Mouse (Mus musculus): Measurements from ENCODE around the gene Arid3c.
"Not testable (repeated sequence)": the region's sequence is repeated elsewhere in the genome, so short reads cannot be mapped to it uniquely, and the experiment has no call there.

The Arid3c gene

DNA sequence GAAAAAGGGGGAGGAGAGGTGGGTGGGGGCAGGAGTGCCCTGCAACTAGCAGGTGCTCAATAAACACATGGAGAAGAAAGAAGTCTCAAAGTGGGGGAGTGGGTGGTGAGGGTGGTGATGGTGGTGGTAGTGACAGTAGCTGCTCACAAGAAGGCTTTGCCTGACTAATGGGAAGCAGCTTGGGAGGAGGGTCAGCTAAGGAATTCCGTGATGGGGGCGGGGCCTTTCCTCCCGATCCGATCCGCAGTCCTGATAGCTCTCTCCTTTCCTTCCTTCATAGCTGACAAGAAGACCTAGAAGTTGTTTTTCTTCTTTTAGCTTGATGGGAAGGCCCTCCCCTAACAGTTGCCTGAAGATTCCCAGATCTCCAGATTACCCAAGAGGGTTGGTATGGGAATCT is 26.3 kb downstream of the Arid3c start:
- no peak for DNase-seq (ENCODE audit: low spot score)

DNA sequence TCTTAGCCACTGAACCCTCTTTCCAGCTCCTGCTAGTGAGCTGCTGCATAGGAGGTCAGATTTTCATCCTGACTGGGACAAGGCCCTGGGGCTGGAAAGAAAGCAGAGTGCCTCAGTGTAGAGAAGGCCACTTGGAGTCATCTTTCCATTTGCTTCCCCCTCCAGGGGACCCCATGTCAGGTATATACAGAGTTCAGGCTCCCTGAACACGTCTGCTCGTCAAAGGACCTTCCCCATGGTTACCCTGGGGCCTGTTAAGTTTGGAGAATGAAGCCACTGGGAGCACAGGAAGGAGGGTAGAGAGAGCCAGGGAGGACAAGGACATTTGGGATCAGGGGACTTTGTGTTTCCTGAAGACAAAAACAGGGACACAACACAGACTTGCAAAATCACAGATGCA is 28.7 kb downstream of the Arid3c start:
- DNase-seq (ENCODE audit: low spot score) = not testable (repeated sequence)

DNA sequence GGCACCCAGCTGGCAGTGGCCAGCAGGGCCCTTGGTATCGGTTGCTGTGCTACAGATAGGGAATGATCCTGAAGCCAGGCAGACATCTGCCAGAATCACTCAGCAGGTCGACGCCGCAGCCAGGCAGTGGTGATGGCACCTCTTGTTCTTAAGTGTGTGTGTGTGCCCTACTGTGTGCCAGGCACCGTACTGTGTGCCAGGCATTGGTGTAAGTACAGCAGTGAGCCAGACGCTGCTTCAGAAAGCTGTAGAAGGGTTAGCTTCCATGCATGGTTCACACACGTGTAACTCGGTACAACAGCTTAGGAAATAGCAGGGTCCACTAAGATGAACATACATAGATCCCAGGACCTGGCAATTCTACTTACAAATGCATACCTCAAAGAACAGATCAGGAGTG is 30.7 kb downstream of the Arid3c start:
- DNase-seq (ENCODE audit: low spot score) = not testable (repeated sequence)

DNA sequence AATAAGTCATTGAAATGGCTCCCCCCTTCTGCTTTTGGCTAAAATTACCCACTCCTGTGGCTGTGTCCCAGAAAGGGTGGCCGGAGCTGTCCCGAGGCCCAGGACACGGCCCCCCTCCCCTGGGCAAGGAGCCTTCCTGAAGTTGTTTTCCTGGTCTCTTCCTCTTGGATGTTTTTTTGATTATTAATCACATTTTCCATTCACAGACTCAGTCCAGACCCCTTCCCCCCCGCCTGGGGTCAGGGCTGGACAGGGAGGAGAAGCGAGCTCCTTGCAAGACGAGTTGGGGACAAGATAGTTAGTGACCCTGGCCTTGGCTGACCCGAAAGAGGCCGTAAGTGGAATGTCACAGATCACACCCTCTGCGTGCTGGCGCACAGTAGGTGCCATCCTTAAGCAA is 31.2 kb downstream of the Arid3c start, which contains the start of gene Il11ra1:
TSS of gene Il11ra1 (plus strand) at position 207 of the 400 bp plus-strand sequence.
- not testable (repeated sequence) for DNase-seq (ENCODE audit: low spot score)

DNA sequence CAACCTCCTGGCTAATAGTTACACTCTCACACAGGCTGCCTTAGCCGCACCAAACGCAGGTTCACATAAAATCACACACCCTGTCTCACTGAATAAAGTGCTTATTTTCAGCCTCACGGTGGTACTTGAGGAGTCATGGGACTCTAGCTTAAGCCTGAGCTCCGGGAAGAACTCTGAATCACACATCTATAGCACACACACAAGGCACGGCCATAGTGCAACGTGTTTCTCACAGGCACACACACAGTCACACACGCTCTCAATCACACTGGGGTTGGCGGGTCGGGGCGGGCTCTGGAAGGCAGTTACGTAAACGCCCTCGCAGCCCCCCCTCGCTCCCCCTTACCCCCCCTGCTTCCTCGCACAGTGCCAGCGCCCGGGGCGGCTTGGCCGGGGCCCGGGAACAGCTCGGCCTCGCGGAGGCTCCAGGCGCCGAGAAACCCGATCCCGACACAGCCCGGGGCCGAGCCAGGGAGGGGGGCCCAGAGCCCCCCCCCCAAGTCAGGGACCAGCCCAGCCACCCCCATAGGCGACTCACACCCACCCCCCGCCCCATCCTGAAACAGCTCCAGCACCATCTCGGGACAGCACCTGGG is 32.4 kb downstream of the Arid3c start:
- not testable (repeated sequence) for DNase-seq (ENCODE audit: low spot score)

DNA sequence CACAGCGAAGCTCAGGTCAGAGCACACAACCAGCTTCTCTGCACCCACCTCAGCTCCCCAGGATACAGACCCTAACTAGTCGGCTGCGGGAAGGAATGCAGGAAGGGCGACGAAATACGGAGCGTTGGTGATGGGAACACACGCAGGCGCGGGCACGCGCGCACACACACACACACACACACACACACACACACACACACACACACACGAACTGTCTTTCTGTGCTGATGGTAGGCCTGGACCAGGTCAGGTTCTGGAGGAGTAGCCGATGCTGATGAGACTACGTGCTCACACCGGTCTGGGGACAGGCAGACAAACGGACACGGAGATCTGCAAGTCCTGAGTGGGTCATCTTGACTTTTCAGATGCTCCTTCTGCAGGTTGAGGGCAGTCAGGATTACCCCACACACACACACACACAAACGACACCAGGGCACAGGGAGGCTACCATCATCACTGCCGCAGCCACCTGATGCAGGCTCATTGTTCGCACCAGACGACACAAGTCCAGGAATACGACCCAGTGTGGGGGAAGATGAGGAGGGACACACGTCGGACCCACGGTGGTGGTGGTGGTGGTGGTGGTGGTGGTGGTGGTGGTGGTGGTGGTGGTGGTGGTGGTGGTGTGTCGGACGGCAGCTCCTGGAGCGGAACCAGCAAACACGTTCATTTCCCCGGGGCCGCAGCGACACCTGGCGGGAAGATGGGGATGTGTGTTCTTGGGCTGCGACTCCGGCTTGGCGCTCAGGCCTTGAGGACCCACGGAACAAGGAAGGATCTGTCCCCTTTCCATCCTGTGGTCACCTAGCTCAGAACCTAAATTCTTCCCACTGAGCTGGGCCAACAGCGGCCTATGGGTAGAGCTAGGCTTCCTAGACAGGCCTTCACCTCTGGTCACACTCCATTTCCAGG is 33.8 kb downstream of the Arid3c start, which contains the start of gene Cntfr:
TSS of gene Cntfr (minus strand) at position 160 of the 912 bp plus-strand sequence.
- peak; percentile 85 for DNase-seq (ENCODE audit: low spot score)

DNA sequence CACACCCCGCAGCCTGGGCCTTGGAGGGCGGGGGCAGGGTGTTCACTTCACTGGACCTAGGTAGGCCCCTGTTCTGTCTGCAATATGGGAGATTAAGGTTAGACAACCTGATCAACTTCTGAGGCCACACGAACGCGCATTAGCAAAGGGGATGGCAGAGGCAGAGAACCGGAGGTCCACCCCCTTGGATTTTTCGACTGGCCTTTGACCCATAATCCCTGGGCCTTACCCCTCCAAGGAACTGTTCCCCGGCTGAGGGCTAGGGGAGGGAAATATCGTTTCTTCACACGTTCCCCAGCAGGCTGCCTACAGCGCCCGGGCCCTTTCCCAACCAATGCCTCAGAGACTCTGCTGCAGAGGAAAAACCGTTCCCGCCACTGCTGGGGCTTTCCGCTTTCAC is 34.5 kb downstream of the Arid3c start:
- DNase-seq (ENCODE audit: low spot score) = not testable (repeated sequence)

DNA sequence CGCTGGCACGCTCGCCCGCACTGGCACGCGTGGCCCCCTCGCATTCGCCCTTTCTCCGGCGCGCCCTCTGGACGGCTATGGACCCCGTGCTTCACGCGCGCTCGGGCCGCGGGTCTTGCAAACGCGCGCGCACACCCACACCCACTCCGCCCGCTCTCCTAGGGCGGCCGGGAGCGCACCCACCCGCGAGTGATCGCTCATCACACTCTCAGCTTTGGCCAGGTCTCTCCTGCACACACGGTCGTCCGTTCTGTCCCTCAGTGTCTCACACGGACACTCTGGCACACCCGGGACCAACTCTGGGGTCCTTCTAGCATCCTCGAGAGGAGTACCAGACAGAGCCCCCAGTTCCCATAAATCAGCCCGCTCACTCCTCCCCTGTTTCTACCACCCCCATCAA is 35.1 kb downstream of the Arid3c start:
- DNase-seq (ENCODE audit: low spot score) = not testable (repeated sequence)

DNA sequence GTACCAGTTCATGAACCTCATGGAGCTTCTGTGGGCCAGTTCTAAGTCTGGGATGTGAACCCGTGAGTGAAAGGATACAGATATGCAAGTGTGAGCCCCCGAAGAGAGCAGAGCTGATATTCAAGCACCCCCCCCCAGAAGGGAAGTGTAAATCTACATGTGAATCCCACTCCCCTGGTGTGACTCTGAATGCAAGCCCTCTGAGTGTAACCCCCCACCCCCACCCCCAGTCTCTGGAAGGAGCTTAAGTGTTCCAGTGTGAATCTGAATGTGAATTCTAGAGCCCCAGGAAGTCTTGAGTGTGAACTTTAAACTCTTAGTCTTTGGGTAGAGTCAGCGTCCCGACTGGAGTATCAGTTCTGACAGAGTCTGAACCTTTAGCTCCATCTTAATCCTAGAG is 37.4 kb downstream of the Arid3c start:
- not testable (repeated sequence) for DNase-seq (ENCODE audit: low spot score)

DNA sequence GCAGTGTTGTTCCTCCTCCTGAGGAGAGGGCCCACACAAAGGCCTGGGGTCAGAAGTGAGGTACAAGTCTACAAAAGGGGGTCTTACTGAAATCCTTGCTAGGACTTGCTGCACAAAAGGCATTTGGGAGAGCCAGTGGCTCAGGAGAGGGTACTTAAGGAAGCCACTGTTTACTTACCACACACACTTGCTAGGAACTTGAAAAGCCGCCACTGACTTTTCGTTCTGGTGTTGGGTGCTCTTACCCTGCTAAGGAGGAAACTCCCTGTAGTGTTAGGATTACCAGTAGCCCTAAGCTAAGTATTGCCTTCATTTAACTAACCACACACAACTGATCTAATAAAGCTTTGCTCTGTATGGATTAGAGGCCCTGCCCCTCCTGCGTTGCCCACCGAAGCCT is 40.9 kb downstream of the Arid3c start:
- not testable (repeated sequence) for DNase-seq (ENCODE audit: low spot score)

DNA sequence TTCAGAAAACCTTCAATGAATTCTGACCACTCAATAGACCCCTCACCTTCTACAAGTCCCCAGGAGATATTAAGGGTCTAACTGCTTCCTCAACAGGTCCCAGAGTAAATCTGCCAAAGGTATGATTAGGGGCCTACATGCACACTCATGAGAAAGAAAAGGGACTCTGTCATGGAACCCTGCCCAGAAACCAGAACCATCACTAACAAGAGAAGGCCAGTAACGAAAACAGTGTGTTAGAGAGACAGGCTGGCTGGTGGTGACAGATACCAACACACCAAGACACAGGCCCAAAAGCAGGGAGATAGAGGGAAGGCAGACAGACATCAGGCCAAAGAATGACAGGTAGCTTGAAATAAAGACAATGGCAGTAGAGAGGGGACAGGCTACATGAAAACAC is 42.4 kb downstream of the Arid3c start:
- DNase-seq (ENCODE audit: low spot score) = not testable (repeated sequence)

DNA sequence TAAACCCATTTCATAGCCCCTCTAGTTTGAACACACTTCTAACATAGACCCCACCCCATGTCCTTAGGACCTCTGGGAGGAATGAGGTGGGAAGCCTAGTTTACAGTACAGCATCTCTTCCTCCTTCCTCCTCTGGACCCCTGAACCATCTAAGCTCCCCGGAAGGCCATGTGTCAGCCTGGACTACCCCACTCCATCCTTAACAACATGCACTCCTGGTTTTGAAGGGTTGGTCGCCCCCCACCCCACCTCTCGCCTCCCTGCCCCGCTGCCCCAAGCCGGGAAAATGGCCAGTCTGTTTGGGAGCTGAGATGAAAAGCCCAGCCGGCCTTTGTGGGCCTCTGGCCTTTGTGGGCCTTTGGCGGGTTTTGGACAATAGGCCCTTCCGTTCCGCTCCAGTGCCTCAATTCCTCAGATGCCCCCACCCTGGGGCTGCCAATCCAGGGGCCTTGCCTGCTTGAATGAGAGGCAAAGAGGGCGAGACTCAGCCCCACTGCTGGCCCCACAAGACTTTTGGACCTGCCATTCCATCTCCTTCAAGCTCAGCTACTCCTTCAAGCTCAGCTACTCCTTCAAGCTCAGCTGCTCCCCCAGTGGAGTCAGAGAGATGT is 45.0 kb downstream of the Arid3c start:
- DNase-seq (ENCODE audit: low spot score) = not testable (repeated sequence)

DNA sequence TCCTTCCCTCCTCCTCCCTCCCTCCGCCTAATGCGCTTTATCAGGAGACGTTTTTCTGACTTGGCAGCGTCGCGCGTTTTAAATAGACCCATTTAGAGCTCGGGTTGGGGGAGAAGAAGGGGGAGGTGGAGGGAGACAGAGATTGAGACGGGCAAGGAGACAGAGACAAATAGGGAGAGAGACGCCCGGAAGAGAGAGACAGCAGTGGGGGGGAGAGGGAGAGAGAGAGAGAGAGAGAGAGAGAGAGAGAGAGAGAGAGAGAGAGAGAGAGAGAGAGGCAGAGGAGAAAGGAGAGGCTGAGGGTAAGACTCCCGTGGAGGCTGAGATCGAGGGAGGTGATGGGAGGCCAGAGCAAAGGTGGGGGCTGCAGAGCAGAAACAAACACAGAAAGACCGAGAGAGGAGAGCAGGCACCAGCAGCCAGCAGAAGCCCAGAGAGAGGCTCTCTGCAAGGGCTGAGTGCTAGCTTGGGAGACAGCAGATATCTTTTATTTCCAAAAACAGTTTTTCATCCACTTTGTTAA is 46.0 kb downstream of the Arid3c start:
- not testable (repeated sequence) for DNase-seq (ENCODE audit: low spot score)

DNA sequence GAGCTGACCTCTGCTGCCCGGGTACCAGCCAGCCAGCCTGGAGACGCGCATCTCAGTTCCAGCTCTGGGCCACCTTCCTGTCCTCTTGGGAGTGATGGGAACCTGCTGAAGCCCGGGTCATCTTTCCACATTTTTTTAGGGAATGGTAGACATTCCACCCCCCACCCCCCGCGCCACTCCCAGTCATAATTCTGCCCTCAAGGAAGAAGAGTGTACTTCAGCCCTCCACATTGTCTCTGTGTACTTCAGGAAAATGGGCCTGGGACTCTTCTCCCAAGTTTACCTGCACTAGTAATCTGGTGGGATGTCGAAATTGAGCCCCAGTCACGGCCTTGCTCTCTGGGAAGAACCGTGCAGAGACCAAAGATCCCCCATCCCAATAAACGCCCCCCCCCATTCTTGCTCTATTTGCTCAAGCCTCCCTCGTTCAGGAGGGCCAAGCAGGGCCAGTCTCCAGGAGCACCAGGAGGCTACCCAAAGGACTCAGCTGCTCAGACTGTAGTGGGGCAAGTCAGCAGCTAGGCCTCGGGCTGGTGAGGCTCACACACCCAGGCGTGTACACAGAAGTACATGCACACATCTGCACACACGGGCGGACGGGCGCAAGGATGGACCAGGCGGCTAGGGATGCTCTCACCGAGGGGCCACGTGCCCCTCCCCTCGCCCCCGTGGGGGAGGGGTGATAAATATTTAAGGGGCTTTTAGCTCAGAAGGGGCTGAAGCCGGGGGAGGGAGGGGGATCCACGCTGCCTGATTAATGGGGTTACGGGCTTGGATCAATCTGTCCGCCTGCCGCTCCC is 46.6 kb downstream of the Arid3c start:
- DNase-seq (ENCODE audit: low spot score) = not testable (repeated sequence)

DNA sequence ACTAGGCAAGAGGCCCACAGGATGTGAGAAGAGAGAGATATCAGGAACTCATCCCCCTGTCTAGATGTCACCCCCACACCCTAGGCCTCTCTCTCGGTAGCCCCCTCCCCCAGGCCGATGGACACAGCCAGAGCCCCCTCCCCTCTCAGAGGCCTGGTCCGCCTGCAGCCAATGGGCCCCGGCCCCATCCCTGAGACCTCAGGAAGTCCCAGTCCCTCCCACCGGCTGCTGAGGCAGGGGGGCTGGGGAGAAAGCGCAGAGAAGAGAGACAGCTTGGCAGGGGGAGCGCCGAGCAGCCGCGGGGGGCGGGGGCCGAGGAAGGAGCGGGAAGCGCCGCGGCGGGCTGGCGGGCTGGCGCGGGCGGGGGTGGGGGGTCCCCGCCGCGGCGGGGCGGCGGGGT is 47.6 kb downstream of the Arid3c start:
- not testable (repeated sequence) for DNase-seq (ENCODE audit: low spot score)

DNA sequence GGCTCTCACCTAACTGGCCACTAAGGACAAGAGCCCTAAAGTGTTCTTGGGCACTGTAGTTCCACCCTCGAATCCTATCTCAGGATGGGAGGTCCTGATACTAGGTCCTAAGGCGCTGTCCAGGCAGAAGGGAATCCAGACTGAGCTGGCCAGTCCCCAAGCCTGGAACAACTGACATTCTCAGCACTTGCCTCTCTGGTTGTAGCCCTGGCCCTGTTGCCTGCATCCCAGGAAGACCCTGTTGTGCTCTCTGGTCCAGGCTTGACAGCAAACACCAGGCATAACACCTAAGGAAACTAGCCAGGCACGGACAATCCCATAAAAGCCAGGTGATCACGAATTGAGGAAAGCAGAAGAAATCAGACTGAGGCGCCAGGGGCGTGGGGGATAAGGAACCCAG is 48.2 kb downstream of the Arid3c start:
- DNase-seq (ENCODE audit: low spot score) = no peak

DNA sequence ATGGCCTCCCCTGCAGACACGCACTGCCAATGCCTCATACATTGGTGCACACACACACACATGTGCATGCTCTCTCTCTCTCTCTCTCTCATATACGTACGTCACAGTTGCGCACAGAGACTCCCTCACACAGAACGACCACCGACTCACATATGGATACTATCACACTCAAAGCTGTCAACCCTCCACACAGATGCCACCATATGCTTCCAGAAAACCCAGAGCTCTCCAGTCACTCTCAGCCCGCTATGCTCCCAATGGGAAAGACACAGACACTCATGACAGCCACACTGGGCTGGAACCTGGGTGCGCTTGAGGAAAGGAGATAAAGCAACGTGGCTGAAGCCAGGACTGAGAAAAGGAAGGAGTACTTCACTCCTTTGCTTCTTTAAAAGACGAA is 49.0 kb downstream of the Arid3c start:
- DNase-seq (ENCODE audit: low spot score) = no peak

DNA sequence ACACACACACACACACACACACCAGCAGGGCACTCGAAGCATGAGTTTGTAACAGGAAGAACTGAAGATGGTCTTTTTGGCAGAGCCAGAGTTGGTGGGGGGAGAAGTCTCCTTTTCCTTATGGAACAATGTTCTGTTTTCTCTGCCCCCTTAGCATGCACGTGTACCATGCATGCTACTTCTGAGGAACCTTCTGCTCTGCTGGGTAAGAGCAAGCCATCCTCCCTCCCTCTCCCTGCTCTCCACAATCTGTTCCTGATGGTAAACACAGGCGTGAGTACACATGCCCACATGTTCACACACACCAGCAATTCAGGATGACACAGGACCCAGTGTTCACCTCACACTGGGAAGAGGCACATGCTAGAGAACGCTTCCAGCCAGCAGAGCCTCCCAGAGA is 49.8 kb downstream of the Arid3c start:
- DNase-seq (ENCODE audit: low spot score) = no peak

DNA sequence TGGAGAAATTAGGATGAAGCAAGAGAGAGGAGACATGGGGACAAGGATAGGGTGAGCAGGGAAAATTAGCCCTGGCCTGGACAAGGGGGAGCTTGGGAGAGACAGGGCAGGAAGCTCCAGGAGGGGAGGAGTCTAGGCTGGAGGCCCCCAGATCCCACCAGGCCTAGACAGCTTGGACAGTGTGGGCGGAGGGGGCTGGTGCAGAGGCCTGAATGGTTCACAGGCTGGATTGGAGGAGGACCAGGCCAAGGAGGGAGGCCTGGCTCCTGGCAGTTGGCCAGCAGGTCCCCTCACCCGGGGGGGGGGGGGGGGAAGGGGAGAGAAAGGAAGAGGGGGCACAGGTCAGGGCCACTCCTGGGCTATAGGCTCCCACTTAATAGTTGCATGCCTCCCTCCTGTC is 51.7 kb downstream of the Arid3c start:
- DNase-seq (ENCODE audit: low spot score) = no peak

DNA sequence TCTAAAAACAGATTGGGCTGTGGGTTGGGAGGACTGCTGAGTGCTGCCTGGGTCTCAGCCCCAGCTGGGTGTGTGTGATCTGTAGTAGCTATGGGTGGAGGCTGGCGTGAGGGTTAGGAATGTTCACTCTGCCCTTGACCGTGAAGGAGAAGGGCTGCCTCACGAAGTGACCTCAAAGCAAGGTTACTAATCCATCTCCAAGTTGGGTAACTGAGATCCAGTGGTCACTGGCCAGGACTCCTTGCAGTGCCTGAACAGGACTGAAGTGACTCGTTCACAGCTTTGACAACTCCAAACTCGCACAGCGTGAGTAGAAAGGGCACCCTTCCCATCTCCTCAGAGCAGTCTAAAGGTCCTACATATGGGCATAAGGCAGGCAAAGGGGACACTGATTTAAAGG is 52.1 kb downstream of the Arid3c start:
- no peak for DNase-seq (ENCODE audit: low spot score)

DNA sequence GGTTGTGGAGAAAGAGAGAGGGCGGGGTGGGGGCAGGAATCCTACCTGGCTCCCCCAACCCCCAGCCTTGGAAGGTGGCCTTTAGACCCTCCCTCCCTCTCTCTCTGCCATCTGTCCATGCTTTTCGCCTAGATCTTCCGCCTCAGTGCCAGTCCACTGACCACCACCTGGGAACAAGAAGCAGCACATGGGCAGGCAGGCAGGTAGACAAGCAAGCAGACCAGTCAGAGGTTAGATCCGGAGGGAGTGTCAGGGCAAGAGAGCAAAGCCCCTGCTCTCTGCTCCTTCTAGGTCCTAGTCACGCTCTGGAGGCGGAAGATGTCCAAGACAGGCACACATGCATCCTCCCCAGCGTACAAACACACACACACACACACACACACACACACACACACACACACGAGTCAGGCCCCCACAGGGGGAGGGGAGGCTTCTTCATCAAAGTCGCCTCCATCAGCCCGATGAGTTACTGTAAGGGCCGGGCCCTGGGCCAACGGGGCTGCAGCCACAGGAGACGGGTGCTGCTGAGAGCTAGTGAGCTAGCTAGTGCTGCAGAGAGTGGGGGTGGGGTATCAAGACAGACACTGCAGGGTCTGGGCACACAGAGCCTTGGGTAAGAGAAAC is 53.8 kb downstream of the Arid3c start:
- no peak for DNase-seq (ENCODE audit: low spot score)
